Mouse (Mus musculus) lung, postnatal 25 days (tissue): Measurements from ENCODE around the gene Rps18.
A peak's percentile ranks its signal among the peaks of the same experiment; 100 is the strongest.
"Not testable (repeated sequence)": the region's sequence is repeated elsewhere in the genome, so short reads cannot be mapped to it uniquely, and the experiment has no call there.

ENCODE experiments used
- DNase-seq: peaks from one replicate; pipeline ENCODE4 v3.0.0; 2022; ENCODE audit warnings: low spot score

Gene Rps18

DNA sequence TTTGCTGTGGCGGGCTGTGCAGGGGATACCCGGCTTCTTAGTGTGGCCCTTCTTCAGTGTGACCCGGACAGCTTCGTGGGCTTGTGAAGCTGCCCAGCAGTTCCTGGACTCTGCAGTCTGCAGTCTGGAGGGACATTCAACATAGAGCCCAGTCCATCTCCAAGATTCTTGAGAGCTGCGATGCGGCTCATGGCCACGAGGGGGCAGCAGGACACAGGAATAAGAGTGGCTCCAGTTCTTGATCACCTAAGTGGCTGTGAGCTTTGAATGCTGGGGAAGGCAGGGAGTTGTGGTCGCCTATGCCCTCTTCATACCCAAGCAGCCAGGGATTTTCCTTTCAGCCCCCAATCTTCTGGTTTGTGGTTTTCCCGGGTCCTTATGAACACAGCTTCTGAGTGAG lies 12.7 kb upstream of the Rps18 start:
- DNase-seq, result peak; percentile 84

DNA sequence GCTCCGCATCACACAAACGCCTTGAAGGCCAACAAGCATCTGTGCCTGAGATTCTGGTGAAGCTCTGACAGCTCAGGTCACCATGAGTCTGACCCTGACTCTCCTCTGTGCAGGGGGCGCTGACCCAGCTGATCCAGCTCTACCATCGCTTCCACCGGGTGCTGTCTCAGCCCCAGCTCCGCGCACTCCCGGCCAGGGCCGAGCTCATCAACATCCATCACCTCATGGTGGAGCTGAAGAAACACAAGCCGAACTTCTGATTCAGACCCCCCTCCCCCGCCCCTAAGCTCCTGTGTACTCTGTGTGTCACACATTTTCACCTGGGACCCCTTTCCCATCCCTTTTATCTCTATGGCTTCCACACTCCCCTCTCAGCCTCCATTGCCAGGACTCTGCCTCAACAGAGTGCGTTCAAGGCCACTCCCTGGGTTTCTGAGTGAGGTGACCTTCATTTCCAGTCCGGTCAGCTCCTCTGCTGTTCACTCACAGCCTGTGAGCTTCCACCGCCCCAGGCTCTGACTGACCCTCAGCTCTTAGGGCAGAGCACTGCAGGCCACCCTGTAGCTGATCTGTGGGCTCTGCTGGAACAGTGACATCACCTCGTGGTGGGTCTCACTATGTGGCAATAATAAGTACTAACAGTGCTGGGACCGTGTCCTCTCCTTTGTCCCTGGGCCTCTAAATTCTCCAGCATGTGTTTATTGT lies 10.2 kb upstream of the Rps18 start:
- DNase-seq, result no peak

DNA sequence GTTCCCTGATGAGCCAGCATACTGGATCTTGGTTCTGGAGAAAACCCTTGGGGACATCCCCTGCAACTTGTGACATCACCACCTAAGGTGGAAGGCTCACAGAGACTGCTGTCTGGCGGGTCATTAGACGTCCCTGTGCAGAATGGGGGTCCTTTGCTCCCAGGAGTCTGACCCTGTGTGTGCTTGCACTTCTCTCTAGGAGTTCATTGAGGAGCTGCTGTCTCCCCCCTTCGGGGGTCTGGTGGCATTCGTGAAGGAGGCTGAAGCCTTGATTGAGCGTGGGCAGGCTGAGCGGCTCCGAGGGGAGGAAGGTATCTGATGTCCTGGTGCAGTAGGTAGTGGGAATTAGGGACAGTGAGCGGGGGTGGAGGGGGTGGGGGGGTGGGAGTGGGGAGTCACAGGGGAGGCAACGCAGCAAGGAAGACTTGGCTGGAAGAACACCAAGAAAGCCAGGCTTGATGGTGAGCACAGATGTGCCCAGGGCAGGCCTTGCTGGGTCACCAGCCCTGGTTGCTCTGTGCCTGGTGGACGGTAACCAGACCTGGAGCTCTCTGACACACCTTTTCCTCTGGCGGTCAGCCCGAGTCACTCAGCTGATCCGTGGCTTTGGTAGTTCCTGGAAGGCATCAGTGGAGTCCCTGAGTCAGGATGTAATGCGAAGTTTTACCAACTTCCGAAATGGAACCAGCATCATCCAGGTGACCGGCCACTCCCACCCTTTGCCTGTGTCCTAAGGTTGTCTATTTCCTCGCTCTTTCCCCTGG lies 9.5 kb upstream of the Rps18 start:
- no peak for DNase-seq

DNA sequence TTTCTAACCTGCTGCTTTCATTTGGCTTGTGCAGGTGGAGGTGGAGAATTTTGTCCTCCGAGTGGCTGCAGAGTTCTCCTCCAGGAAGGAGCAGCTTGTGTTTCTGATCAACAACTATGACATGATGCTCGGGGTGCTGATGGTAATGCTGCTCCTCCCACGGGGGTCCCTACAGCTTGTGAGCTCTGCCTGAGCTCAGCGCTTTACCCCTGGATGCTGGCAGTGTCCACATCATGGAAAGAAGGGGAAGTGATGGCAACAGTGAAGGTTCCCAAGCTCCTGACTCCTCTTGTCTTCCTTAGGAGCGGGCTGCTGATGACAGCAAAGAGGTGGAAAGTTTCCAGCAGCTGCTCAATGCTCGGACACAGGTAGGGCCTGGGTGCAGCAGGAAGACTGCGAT lies 7.1 kb upstream of the Rps18 start:
- DNase-seq, result no peak

DNA sequence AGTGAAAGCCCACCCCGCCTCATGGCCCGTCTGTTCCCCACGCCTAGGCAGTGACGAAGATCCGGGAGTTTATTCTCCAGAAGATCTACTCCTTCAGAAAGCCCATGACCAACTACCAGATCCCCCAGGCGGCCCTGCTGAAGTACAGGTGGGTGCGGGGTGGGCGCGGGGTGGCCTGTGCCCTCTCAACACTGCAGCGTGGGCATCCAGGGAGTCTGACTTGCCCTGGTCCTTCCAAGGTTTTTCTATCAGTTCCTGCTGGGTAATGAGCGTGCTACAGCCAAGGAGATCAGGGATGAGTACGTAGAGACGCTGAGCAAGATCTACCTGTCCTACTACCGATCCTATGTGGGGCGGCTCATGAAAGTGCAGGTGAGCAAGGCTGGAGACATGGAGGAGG lies 4.1 kb upstream of the Rps18 start:
- DNase-seq, result no peak

DNA sequence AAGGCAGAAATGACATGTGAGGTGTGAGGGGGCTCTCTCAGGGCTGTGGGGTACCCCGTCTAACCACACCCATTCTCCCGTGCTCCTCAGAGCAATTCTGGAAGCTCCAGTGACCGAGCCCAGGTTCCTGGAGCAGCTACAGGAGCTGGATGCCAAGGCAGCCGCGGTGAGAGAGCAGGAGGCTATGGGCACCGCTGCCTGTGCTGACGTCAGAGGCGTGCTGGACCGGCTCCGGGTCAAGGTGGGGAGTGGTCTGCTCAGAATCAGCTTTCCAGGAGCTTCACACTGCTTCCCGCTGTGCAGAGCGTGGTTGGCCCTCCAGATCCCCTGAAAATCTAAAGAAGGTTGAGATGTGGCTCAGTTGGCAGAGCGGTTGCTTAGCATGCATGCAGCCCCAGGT lies 3.3 kb upstream of the Rps18 start:
- no peak for DNase-seq

DNA sequence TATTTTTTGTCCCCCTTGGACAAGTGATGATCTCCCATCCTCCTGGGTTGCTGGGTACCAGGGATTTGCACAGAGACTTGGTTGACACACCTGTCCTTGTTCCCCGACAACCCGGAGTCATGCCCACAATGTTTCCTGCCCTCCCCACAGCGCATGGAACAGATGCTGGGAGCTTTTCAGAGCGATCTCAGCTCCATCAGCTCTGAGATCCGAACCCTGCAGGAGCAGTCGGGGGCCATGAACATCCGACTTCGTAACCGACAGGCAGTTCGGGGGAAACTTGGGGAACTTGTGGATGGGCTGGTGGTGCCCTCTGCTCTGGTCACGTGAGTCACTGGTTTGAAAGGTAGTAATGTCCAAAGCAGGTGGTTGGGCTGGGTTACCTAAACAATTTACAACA lies 2.6 kb upstream of the Rps18 start:
- no peak for DNase-seq

DNA sequence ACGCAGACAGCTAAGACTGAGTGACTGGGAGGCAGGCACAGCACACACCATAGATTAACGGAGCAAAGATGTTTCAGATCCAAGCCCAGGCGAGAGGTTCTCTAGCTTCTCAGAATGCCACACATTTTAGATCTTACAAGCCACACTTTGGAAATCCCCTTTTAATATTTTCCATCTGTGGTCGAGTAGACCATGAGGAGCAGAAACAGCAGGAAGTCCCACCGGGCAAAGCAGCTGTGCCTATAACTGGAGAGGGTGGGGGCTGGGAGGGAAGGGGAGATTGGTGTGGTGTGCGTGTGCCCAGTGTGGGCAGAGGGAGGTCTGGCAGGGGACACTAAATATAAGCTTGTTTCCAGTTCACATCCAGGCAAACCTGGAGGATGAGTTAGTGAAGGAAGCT lies 1.7 kb upstream of the Rps18 start:
- DNase-seq, result no peak

DNA sequence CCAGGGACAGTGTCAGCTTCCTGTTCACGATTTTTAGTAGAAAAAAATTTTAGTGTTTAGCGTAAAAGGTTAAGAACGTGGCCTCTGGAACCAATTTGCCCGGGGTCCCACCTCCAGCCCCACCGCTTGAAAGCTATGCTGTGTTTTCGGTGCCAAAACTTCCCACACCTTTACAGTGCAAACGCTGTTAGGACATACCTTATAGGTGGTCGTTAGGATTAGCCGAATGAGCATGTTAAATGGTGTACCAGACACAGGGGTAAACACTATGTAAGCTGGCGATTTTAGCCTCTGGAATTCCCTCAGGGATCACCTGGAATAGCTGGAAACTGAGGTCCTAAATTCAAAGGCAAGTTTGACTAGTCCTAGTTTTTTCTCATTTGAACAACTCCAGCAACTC lies 535 bp upstream of the Rps18 start:
- no peak for DNase-seq

DNA sequence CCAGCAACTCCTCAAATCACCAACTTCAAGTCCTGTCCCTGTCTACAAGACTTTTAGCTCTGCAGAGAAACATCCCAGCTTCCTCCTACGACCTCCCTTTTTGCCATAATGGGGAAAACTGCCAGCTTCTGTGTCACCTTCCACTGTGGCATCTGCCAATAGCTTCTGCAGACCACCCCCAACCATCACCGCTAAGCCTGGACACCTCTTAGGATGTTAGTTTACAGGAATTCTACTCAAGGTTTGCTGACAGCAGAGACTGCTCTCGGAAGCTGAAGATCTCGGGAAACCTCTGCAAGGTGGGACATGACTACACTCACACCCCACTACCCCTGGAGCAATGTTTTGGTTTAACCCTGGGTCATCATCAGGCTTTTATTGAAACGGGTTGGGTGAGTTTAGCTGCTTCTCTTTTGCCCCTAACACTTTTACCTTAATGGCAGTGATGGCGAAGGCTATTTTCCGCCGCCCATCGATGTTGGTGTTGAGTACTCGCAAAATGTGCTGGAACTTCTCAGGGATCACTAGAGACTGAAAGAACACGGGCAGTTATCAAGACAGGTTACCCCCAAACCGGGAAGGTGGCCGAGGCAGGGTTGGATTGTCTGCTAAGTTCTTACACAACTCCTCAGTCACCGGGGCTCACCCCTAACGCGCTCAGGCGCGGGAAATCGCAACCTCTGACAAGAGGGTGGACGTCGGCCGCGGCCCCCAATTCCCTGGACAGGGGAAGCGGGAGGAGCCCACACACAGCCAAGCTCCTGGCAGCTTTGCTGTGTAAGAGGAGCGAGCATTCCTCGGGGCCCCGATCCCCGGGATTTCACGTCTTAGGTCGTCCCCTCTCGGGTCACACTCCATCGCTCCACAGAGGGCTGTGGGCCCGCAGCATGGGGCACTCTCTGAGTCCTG lies 901 bp downstream of the Rps18 start:
- no peak for DNase-seq

DNA sequence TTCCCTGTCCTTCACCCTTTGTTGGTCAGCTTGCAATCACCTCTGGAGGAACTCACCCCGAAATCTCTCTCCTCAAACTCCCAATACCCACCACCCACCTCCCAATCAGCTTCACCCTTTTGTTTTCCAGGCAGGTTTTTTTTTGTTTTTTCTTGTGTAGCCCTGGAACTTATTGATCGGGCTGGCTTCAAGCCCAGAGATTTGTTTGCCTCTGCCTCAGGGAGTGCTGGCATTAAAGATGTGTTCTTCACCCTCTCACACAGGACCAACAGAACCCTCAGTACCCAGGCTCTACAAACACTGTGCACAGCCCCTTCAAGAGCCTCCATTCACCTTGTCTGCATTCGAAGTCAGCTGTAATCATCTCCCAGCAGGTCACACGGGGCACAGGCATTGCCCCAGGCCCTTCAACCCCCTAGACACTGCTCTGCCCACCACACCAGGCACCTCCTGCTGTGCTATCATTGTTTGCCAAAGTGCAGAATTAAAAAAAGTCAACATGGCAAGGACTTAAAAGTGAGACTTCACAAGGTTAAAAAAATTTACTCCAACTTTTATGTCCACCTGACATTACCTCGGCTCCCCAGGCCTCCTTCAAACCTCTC lies 1.7 kb downstream of the Rps18 start:
- DNase-seq, result no peak

DNA sequence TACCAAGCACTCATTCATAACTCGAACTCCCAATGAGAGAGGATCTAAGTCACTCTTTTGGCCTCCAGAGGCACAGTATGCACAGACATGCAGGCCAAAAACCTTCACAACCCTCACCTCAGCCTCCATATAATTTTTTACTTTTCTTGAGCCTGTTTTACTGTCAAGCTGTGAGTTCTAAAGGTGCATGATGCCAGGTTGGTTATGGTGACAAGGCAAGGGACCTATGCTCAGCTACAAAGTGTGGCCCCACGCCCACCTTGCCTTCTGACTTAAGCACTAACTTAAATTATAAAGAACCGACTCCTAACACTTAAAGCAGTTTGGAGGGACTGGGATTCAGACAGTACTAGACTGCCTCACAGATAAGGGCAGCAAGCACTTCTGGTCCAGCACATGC lies 2.5 kb downstream of the Rps18 start:
- no peak for DNase-seq

DNA sequence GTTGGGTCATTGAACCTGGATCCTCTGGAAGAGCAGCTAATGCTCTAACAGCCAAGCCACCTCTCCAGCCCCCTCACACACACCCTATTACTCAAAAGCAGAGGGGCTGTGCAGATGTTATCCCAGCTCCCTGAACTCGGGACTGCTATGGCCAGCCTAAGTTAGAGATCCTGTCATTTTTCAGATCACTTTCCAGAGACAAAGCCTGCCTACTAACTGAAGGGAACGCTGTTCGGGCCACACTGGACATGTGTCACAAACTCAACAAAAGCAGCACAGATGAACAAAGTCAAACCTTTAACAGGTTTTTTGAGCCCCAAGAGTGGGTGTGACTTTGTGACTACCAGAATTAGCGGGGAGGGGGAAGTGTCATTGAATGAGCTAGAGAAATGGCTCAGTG lies 2.9 kb downstream of the Rps18 start:
- DNase-seq, result no peak

DNA sequence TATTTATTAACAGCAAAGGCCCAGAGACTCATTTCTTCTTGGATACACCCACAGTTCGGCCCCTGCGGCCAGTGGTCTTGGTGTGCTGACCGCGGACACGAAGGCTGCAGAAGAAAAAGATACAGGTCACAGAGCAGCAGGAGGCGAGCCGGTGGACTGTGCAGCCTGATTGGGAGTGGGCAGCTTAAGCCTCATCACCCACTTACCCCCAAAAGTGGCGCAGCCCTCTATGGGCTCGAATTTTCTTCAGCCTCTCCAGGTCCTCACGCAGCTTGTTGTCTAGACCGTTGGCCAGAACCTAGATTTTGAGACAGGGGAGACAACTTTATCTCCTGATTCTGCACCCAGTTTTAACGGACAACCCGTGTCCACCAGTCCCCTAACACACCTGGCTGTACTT lies 3.8 kb downstream of the Rps18 start:
- not testable (repeated sequence) for DNase-seq

DNA sequence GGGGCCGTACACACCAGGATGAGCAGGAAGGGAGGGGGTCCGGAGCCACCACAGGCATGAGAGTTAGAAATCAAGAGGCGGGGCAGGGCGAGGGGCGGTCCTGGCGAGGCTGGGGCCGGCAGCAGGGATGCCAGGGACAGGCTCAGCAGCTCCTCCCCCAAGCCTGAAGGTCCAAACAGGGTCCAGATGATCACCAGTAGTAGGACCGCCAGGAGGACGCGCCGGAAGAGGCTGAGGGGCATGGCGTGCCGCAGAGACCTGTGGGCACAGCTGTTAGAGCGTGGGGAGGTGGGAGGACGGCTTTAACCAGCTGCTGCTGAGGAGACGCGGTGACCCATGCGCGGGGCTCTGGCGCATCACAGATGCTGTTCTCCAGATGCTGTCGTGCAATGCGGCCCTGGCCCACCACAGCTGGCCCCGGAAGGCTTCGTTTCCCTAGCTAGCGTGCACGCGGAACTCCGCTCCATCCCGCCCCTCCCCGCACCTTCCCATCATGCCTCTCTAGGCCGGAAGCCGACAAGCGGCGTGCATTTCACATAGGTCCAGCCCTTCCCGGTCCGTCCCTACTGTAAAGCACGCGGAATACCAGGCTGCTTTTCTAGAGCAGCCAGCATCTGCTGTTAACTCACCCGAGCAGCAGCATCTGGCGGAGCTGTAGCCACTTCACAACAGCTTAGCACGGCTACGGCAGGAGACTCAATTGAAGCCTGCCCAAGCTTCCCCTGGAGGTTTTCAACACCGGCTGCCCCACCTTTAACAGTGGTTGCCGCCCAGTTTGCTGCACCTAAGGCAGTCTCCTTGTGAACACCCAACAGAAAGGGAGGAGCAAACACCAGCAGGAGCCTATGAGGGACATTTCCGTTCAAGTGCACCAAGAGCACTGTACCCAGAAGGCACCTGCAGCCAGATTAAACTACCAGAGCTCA lies 4.5 kb downstream of the Rps18 start, which contains the start of gene B3galt4:
Gene B3galt4, minus strand, starts transcription at position 468 of the 926 bp plus-strand sequence.
- DNase-seq, result peak; percentile 80

DNA sequence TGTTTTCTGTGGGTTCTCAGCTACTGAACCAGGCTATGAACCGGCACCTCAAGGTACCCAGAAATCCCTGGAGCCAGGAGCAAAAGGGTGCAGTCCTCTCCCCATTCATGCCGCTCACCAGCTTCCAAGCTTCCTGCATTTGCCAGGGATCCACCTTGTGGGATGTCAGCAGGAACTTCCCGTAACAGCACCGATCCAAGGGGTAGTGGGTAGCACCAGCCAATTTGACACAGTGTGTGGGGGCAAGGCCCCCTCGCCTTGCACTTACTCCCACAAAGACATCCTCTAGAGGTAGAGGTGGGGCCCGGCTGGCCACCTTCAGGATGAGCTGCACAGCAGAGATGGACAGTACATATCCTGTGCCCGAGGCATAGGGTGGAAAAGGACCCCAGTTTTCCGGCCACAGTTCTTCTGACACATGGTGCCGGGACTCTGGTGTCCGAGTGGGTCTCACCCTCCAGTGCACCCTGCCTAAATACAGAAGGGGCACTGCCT lies 5.6 kb downstream of the Rps18 start:
- no peak for DNase-seq

DNA sequence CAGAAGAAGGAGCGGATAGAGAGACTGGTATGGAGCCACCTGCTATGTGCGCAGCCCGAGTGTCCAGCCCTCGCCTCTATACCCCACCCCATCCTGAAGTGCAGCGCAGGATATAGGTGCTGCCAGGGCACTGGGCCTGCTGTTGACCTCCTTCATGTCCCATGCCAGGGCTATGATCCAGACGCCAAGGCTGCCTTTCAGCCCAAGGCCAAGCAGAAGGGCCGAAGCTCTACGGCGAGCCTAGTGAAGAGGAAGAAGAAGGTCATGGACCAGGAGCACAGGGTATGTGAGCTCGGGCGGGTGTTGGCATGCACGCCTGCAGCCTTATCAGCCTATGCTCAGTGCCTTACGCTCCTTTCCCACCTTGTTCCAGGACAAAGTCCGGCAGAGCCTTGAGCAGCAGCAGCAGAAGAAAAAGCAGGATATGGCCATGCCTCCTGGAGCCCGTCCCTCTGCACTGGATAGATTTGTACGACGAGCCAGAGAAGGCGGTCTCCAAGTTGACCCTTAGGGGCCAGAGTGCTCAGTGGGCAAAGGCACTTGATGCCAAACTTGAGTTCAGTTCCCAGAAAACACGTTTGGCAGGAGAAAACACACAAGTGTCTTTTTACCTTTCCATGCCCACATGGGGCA lies 6.8 kb downstream of the Rps18 start:
- no peak for DNase-seq

DNA sequence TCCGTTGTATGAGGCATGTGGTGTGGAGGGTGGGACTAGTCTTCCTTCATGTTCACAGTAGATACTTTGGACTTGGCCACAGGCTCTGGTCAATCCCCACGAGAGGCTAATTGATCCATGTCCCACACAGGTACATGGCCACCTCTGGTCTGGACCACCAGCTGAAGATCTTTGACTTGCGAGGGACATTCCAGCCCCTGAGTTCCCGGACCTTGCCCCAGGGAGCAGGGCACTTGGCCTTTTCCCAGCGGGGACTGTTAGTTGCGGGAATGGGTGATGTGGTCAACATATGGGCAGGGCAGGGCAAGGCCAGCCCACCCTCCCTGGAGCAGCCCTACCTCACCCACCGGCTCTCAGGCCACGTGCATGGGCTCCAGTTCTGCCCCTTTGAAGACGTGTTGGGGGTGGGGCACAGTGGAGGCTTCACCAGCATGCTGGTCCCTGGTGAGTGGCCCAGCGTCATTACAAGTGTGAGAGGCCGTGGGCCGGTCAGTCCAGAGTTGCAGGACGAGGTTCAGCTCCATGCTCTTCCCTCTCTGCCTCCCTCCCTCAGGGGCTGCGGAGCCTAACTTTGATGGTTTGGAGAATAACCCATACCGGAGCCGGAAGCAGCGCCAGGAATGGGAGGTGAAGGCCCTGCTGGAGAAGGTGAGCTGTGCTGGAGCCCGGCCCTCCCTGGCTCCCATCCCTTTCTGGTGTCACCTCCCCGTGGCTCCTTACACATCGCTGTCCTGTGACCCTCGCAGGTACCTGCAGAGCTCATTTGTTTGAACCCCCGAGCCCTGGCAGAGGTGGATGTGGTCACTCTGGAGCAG lies 7.5 kb downstream of the Rps18 start:
- no peak for DNase-seq

DNA sequence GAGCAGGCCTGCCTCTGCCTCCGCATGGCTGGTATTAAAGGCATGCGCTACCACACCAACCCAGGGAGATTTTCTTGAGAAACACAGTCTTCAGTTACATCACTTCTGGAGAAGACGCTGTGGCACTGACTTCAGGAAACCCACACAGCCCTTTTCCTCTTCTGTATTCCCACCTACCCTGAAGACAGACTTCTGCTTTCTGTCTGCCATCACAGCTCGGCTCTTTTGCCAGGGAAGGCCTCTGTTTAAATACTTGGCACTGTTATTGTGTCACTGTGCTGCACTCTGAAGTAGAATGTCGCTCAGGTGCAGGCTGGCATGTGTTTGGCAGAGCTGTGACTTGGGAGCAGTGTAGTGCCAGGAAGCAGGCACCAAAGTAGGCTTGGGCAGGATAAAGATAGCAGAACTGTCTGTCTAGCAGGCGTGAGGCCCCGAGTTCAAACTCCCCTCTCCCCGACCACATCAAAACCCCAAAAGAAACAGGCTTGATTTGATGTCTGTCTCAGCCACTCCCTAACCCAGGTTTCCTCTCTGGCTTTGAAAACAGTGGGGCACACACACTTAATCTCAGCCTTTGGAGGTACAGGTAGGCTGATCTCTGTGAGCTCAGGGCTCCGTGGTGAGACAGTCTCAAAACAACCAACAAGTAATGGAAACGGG lies 8.2 kb downstream of the Rps18 start:
- DNase-seq, result no peak
